Mouse (Mus musculus) liver, postnatal 0 days (tissue): ENCODE data around the gene Zfp580. TPM values are rescaled to one million over a fixed set of nuclear protein-coding genes. Genes with fewer than 3 reads are reported as not detected.
A peak's percentile ranks its signal among the peaks of the same experiment; 100 is the strongest.
"Not testable (repeated sequence)": the region's sequence is repeated elsewhere in the genome, so short reads cannot be mapped to it uniquely, and the experiment has no call there.

Source experiments
- ATAC-seq: fragments of 200-750 bp; cut with Nextera tagmentation; 2 replicates; pipeline ENCODE4 v1.8.0; 2017; ENCODE audit warnings: mild to moderate bottlenecking, moderate library complexity
- DNase-seq: peaks from one replicate; pipeline ENCODE4 v3.0.0-alpha.2; 2016
- H3K27ac ChIP-seq: fragments of 300-500 bp; sonication (generic); 2 replicates; pipeline ENCODE4 v1.5.1; 2014; ENCODE audit warnings: antibody characterized with exemption, moderate library complexity, mild to moderate bottlenecking, low read depth
- H3K27me3 ChIP-seq: fragments of 300-500 bp; sonication (generic); 2 replicates; pipeline ENCODE4 v1.6.1; 2014; ENCODE audit warnings: low read length, control low read depth, mixed read lengths; ENCODE audit not compliant: insufficient read depth
- H3K36me3 ChIP-seq: fragments of 300-500 bp; sonication (generic); replicated peaks from 2 replicates; pipeline ENCODE4 v1.6.1; 2014; ENCODE audit warnings: mild to moderate bottlenecking, control low read depth, low read length, moderate library complexity, mixed read lengths; ENCODE audit not compliant: insufficient read depth
- H3K4me1 ChIP-seq: fragments of 300-500 bp; sonication (generic); 2 replicates; pipeline ENCODE4 v1.6.1; 2014; ENCODE audit warnings: antibody characterized with exemption, mild to moderate bottlenecking, control low read depth; ENCODE audit not compliant: insufficient read depth
- H3K4me2 ChIP-seq: fragments of 300-500 bp; sonication (generic); 2 replicates; pipeline ENCODE4 v1.6.1; 2014; ENCODE audit warnings: low read depth, mild to moderate bottlenecking, low read length, moderate library complexity, mixed read lengths
- H3K4me3 ChIP-seq: fragments of 300-500 bp; sonication (generic); 2 replicates; pipeline ENCODE4 v1.5.1; 2014; ENCODE audit warnings: low read depth, low read length
- H3K9ac ChIP-seq: fragments of 300-500 bp; sonication (generic); replicated peaks from 2 replicates; pipeline ENCODE4 v1.6.1; 2014; ENCODE audit warnings: mild to moderate bottlenecking, moderate library complexity
- H3K9me3 ChIP-seq: fragments of 300-500 bp; sonication (generic); 2 replicates; pipeline ENCODE4 v1.6.1; 2016; ENCODE audit warnings: mild to moderate bottlenecking, control low read depth, low read length, mixed read lengths
- CTCF ChIP-seq: sonication (generic); IDR thresholded peaks from 2 replicates; pipeline ENCODE4 v1.5.1; 2016; ENCODE audit warnings: antibody characterized with exemption, low read depth
- EP300 ChIP-seq: IDR thresholded peaks from 2 replicates; pipeline ENCODE4 v1.6.1; 2016; ENCODE audit warnings: antibody characterized with exemption, low read depth, mild to moderate bottlenecking
- WGBS: fragments of 180-500 bp; shearing (Covaris S2); extraction: QIAGEN DNeasy Blood & Tissue Kit; methylation state at CpG from one replicate; pipeline ENCODE4 v1.1.7; 2014; ENCODE audit not compliant: insufficient replicate concordance; 5-methylcytosine and 5-hydroxymethylcytosine counted together
- polyA plus RNA-seq: library from polyadenylated mRNA; unstranded; fragments of >200 nt; fragmentation: Nextera tagmentation; extraction: Ambion mirVana; gene quantifications from 2 replicates; pipeline ENCODE4 v1.2.1, GENCODE M21; 2015

The Zfp580 gene
- polyA plus RNA-seq, 1 experiment from 2014 or later: 3.2 TPM

- no peak overlapping the region for H3K27ac ChIP-seq
- H3K4me2 ChIP-seq: peak overlapping the region; percentile 98
- TF ChIP-seq EP300 (no peak), CTCF (no peak)
- no peak overlapping the region for H3K4me3 ChIP-seq
- no peak overlapping the region; the same call in 1 of the 2 replicates for H3K9ac ChIP-seq
- H3K36me3 ChIP-seq: peaks cover 40% of the 10 kb centered on the region
- ATAC-seq (no peak), DNase-seq (no peak)
- H3K4me1 ChIP-seq: peaks cover 38% of the 10 kb centered on the region
- H3K9me3 ChIP-seq: no peaks in the 10 kb centered on the region
- WGBS: 84% methylated on average over 6 of the region's 6 CpGs
- no peaks in the 10 kb centered on the region for H3K27me3 ChIP-seq
These were observed 13.5 kb downstream of the Zfp580 start for GRCm38 (mm10) chr7:5064886-5065285.

- no peaks in the 10 kb centered on the region for H3K9me3 ChIP-seq
- WGBS: 60% methylated on average over 1 of the region's 1 CpGs
- no peaks in the 10 kb centered on the region for H3K27me3 ChIP-seq
- H3K4me2 ChIP-seq: peak overlapping the region; percentile 23
- H3K4me3 ChIP-seq: no peak overlapping the region
- H3K36me3 ChIP-seq: peaks cover 92% of the 10 kb centered on the region
- H3K27ac ChIP-seq: peak overlapping the region; percentile 44; the same call in 1 of the 2 replicates
- H3K9ac ChIP-seq: no peak overlapping the region
- peaks cover 23% of the 10 kb centered on the region for H3K4me1 ChIP-seq
- DNase-seq: no peak
- no peak for TF ChIP-seq CTCF
- TF ChIP-seq EP300: no peak
- ATAC-seq: peak; percentile 79
These were observed 22.2 kb downstream of the Zfp580 start for GRCm38 (mm10) chr7:5073586-5073985.

- Histone ChIP-seq H3K4me3 (no peak overlapping the region), H3K4me2 (no peak overlapping the region), H3K27ac (no peak overlapping the region), H3K4me1 (peaks cover 26% of the 10 kb centered on the region), H3K27me3 (no peaks in the 10 kb centered on the region), H3K9me3 (no peaks in the 10 kb centered on the region), H3K36me3 (peaks cover 83% of the 10 kb centered on the region), H3K9ac (no peak overlapping the region)
- TF ChIP-seq EP300 (no peak), CTCF (no peak)
- DNase-seq: no peak
- WGBS: 86% methylated on average over 5 of the region's 5 CpGs
- no peak for ATAC-seq
These were observed 23.6 kb downstream of the Zfp580 start for GRCm38 (mm10) chr7:5074984-5075383.

- H3K4me1 ChIP-seq: peaks cover 32% of the 10 kb centered on the region
- no peaks in the 10 kb centered on the region for H3K9me3 ChIP-seq
- H3K27me3 ChIP-seq: no peaks in the 10 kb centered on the region
- ATAC-seq (no peak), DNase-seq (no peak)
- TF ChIP-seq EP300: peak; percentile 62
- no peak for TF ChIP-seq CTCF
- H3K4me3 ChIP-seq: no peak overlapping the region
- peak overlapping the region; percentile 6; the same call in 1 of the 2 replicates for H3K4me2 ChIP-seq
- 63% methylated on average over 2 of the region's 2 CpGs for WGBS
- peak overlapping the region; percentile 23 for H3K27ac ChIP-seq
- H3K9ac ChIP-seq: no peak overlapping the region
- peaks cover 63% of the 10 kb centered on the region for H3K36me3 ChIP-seq
These were observed 25.6 kb downstream of the Zfp580 start for GRCm38 (mm10) chr7:5076931-5077330.

GRCm38 (mm10) chr7:5079365-5080009 is 28.1 kb downstream of the Zfp580 start:
- H3K4me3 ChIP-seq: peak overlapping the region; percentile 90
- H3K27me3 ChIP-seq, DNase-seq, H3K9me3 ChIP-seq: not testable (repeated sequence)
- peaks cover 34% of the 10 kb centered on the region for H3K4me1 ChIP-seq
- peaks cover 51% of the 10 kb centered on the region for H3K36me3 ChIP-seq
- H3K9ac ChIP-seq: peak overlapping the region; percentile 96
- peak overlapping the region; percentile 84 for H3K4me2 ChIP-seq
- 29% methylated on average over 8 of the region's 13 CpGs for WGBS
- H3K27ac ChIP-seq: peak overlapping the region; percentile 98
- peak; percentile 0; the same call in 1 of the 2 replicates for ATAC-seq

- 1% methylated on average over 80 of the region's 81 CpGs for WGBS
- peak within 1 kb of the TSS; percentile 84 for H3K4me2 ChIP-seq
These were observed 28.8 kb downstream of the Zfp580 start, which contains the start of gene Epn1 for GRCm38 (mm10) chr7:5080010-5080751. Gene Epn1, plus strand, starts transcription at chr7:5080235.

More at GRCm38 (mm10) chr7:5080010-5080751, 28.8 kb downstream of the Zfp580 start, which contains the start of gene Epn1:
- Histone ChIP-seq H3K36me3 (peaks cover 51% of the 10 kb centered on the region), H3K27me3 (no peaks in the 10 kb centered on the region), H3K9me3 (no peaks in the 10 kb centered on the region), H3K4me3 (peak within 1 kb of the TSS; percentile 90), H3K4me1 (peaks cover 38% of the 10 kb centered on the region), H3K9ac (peak within 1 kb of the TSS; percentile 96), H3K27ac (peak within 1 kb of the TSS; percentile 98)
- ATAC-seq (peak; percentile 94), DNase-seq (peak; percentile 98)
- TF ChIP-seq EP300 (peak; percentile 40; the same call in 1 of the 2 replicates), CTCF (no peak)
